Mouse (Mus musculus) embryo, embryonic 10.5 days (tissue): ENCODE results near the gene Tmub2.
A peak's percentile ranks its signal among the peaks of the same experiment; 100 is the strongest.

Source experiments
- DNase-seq: peaks from one replicate; pipeline ENCODE4 v3.0.0-alpha.2; 2015; ENCODE audit warnings: low spot score

Gene Tmub2

DNA sequence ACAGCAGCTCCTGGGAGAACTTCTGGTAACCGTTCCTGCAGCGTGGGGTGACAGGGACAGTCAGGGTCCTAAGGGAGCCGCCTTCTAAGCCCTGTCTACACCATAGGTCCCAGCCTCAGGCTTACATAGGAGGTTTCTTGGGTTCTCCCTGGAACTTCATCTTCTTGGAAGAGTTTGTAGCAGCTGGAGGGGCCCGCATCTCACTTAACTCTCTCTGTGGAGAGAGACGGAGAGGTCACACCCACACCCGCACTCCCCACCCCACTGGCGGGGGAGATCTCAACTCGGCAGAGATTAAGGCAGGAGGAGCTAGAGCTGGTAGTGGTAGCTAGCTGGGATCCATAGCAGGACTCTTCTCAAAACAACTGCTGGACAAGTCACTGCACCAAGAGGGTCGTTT is 23.4 kb downstream of the Tmub2 start:
- no peak for DNase-seq

DNA sequence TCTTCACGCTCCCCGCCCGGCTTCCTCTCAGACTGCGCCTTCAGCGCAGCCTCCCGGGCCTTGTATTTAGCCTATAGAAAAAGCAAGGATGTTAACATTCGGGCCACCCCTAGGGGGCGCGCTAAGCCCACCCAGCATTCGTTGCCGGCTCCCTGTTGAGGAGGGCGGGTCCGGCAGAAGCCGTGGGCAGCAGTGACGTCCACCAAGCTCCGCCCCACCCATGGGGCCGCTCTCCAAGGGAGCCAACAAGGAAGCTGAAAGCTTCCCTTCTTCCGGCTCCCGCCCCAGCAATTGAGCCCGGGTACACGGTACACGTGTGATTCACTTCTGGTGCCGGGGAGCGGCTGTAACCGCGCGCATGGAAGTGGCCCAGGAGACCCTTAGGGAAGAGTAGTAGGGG is 24.2 kb downstream of the Tmub2 start:
- peak; percentile 97 for DNase-seq

DNA sequence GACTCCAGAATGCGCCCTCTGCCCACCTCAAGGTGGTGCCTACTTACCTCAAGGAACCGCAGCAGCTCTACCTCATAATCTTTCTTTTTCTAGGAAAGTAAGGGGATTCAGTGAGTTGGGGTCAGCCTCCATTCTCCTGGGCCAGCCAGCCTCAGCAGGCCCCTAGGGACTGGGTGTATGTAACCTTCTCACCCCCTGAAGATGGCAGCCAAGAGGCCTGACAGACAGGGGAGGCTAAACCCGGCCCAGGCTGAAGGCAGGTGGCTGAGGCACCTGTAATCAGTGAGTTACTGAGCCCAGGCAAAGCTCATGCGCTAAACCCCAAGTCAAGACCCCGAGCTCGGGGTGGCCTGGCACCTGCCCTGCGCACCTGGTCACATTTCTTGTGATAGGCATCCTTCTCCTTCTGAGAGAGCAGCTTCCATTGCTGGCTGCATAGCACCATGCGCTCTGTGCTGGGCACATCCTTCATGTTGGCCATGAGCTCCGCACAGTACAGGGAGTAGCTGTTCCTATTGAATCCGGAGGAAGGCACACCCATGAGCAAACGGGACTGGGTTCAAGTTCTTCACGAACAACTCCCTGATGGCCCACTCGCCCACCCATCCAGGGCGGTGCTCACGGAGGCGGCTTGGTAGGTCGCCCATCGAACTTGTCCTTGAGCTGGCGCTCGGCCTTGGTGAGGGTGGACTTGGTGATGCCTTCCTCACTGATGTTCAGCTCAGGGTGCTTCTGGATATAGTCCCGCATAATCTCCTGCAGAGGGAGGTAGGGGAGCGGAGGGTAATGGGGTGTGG is 25.3 kb downstream of the Tmub2 start:
- DNase-seq, result no peak

DNA sequence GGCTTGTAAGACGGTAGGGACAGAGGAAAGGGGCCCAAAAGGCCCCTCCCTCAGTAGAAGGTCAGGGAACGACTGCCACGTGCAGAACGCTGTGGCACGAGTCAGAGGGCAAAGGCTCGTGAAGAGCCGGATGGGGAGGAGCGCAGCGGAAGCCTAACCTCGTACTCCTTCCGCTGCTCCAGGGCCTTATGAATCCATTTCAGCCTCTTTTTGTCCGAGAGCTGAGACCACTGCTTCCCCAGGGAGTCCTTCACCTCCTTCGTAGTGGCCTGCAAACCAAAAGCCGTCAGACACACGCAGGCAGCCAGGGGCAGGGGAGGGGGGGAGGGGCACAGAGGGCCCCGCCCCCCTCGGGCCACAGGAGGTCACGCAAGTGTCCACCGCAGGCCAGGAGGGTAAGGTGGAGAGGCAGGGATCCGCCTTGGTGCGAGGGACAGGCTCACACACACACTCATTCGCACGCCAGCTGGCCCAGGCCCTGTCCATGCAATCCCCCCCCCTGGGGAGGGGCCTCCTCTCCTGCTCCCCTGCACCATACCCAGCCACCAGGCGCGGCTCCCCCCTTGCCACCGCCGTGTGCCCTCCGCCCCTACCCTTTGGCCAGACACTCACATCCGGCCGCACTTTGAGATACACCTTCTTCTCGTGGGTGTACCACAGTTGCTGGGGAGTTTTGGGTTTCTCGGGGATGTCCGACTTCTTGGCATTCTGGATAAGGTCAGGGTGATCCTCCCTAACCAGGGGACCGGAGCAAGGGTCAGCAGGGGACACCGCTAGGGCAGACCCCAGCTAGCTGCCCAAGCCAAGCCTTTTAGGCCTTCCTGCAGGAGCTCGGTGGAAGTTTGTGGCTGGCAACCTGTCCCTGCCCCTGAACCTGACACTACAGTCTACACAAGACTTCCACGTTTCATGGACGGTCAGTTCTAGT is 26.3 kb downstream of the Tmub2 start:
- peak; percentile 29 for DNase-seq

GRCm38 (mm10) chr11:102311966-102312365 is 27.2 kb downstream of the Tmub2 start:
- DNase-seq, result no peak

- DNase-seq, result no peak
Measured at GRCm38 (mm10) chr11:102312586-102312985, 27.9 kb downstream of the Tmub2 start.

DNA sequence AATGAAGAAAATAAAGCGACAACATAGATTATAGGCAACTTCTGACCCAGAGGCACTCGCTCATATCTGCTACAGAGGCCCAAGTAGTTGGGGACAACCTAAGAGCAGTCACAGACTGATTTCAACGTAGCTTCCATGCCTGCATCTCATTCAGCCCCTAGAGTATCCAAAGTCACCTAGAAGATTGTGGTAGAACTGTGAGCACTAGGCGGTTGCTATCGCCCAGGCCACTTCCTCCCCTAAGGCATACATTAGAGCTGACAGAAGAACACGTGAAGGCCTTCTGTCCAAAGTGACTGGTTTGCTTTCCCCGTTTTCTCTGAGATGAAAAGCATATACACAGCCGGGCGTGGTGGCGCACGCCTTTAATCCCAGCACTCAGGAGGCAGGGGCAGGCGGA is 29.6 kb downstream of the Tmub2 start:
- DNase-seq, result no peak

DNA sequence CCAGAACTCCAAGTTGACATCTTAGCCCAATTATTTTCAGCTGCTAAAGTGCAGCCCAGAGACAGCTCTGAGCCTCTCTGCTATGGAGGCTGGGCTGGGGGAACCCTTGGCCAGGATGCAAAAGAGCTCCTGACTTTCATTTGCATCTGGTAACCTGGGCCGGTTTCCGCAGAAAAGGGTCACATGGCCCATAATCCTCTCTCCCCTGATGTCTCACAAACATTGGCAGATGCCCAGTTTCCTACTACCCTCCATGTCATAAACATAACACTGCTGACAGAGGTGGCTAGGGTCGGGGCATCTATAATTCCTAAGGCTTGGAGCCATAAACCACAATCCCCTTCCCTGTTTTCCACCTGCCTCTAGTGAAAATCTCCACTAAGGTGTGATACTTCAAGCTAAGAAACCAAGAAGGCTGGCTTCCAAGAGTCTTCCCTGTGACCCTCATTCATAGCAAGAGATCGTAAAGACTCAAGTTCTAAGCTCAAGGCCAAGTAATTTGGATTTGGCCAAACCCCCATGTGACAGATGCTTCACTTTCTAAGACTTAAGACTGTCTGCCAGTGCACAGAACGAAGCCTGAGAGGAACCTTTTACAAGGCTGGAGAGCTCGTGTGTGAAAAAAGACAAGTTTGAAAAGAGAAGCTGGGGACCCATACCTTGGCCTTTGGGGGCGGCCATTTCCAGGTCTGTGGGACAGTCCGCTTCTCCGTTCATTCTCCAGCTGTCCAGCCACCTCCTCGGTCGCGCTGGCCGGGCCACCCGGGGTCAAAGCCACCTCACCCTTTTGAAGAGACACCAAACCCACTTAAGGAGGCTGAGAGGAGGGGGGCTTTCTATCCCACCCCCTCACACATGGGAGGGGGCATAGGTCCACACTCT is 31.2 kb downstream of the Tmub2 start:
- DNase-seq, result peak; percentile 47

GRCm38 (mm10) chr11:102316572-102317297 is 32.0 kb downstream of the Tmub2 start:
- peak; percentile 89 for DNase-seq

DNA sequence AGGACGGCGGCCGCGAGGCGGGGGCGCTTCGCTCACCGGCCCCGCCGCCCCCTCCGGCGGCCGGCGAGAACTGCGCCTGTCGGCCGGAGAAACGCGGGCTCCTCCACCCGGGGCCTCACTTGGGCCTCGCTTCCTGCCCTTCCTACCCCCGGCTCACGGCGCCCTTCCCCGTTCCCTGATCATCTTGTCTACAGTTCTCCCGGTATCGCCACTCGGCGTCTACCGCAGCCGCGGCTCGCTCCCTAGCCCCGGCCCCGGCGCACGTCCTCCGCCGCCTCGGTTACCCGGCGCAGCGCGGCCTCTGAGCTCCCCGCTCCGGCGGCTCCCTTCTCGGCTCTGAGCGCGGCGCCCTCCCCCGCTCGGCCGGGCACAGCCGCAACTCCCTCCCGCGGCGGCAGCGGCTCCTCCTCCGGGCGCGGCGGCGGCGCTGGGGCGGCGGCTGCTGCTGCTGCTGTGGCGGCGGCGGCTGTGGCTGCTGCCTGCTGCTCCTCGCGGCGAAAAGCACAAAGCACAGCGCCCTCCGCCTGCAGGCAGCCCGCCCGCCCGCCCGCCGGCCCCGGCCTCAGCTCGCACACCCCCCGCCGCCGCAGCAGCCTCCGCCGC is 32.7 kb downstream of the Tmub2 start:
- DNase-seq, result peak; percentile 67

GRCm38 (mm10) chr11:102317901-102318575 is 33.3 kb downstream of the Tmub2 start:
- peak; percentile 79 for DNase-seq

GRCm38 (mm10) chr11:102318576-102319409 is 34.1 kb downstream of the Tmub2 start:
- DNase-seq, result peak; percentile 69

GRCm38 (mm10) chr11:102319410-102319792 is 34.7 kb downstream of the Tmub2 start, which contains the start of gene Ubtf:
TSS of gene Ubtf (minus strand) at chr11:102319742.
- peak; percentile 79 for DNase-seq

- peak; percentile 83 for DNase-seq
Measured at GRCm38 (mm10) chr11:102319941-102320685, 35.4 kb downstream of the Tmub2 start.

GRCm38 (mm10) chr11:102320686-102321005 is 35.9 kb downstream of the Tmub2 start:
- peak; percentile 48 for DNase-seq

- DNase-seq, result no peak
Measured at GRCm38 (mm10) chr11:102321931-102322330, 37.2 kb downstream of the Tmub2 start.

DNA sequence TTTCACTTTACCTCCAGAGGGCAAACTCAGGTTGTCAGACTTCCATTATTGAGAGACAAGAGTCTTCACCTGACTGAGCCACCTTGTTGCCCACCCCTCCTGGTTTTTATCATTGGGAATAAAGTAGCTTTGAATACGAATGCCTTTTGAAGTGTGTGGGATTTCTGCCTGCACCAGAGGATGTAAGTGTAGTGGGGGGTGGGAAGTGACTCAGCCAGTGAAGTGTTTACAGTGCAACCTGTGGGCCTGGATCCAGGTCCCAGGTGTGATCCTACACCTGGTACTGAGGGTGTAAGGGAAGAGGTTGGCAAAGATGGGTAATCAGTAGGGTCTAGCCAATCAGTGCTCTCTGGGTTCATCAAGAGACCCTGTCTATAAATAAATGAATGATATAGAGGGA is 38.8 kb downstream of the Tmub2 start:
- DNase-seq, result no peak

GRCm38 (mm10) chr11:102327250-102327649 is 42.5 kb downstream of the Tmub2 start:
- no peak for DNase-seq

- DNase-seq, result no peak
Measured at GRCm38 (mm10) chr11:102327839-102328238, 43.1 kb downstream of the Tmub2 start.
